Mouse (Mus musculus) ES-Bruce4 (cell line): Measurements from ENCODE around the gene Hexa. TPM values are rescaled to one million over a fixed set of nuclear protein-coding genes. Genes with fewer than 3 reads are reported as not detected.

Experiments
- H3K27ac ChIP-seq: 2 replicates; pipeline ENCODE4 v1.5.1; 2012; ENCODE audit warnings: low read length, inconsistent platforms; ENCODE audit not compliant: insufficient read depth
- H3K27me3 ChIP-seq: 2 replicates; pipeline ENCODE4 v1.6.1; 2012; ENCODE audit warnings: mild to moderate bottlenecking, low read length, inconsistent platforms; ENCODE audit not compliant: control insufficient read depth, poor library complexity, insufficient read depth, severe bottlenecking
- H3K36me3 ChIP-seq: 2 replicates; pipeline ENCODE4 v1.6.1; 2012; ENCODE audit warnings: inconsistent platforms, mild to moderate bottlenecking, low read length, moderate library complexity; ENCODE audit not compliant: control insufficient read depth, poor library complexity, insufficient read depth, severe bottlenecking
- H3K4me1 ChIP-seq: one replicate; pipeline ENCODE4 v1.8.1; 2011; ENCODE audit warnings: low read length; ENCODE audit not compliant: control insufficient read depth, insufficient read depth
- H3K4me3 ChIP-seq: 2 replicates; pipeline ENCODE4 v1.5.1; 2011; ENCODE audit warnings: low read depth, mild to moderate bottlenecking, low read length
- H3K9ac ChIP-seq: 2 replicates; pipeline ENCODE4 v1.6.1; 2012; ENCODE audit warnings: low read depth, mild to moderate bottlenecking, inconsistent platforms; ENCODE audit not compliant: poor library complexity, severe bottlenecking
- H3K9me3 ChIP-seq: replicated peaks from 2 replicates; pipeline ENCODE4 v1.6.1; 2012; ENCODE audit warnings: mild to moderate bottlenecking, low read length, inconsistent platforms; ENCODE audit not compliant: control insufficient read depth, poor library complexity, insufficient read depth, severe bottlenecking
- CTCF ChIP-seq: IDR thresholded peaks from one replicate; pipeline ENCODE4 v1.8.1; 2011; ENCODE audit warnings: low read depth, low read length
- EP300 ChIP-seq: IDR thresholded peaks from 2 replicates; pipeline ENCODE4 v1.6.1; 2011; ENCODE audit warnings: low read depth, low read length; ENCODE audit not compliant: insufficient read depth
- POLR2A ChIP-seq: IDR thresholded peaks from one replicate; pipeline ENCODE4 v1.8.1; 2011; ENCODE audit warnings: low read length; ENCODE audit not compliant: insufficient read depth
- polyA plus RNA-seq: library from polyadenylated mRNA; stranded (reverse); fragments of >200 nt; gene quantifications from 2 replicates; pipeline ENCODE4 v1.2.4, GENCODE M21; 2011; ENCODE audit warnings: low read depth; ENCODE audit not compliant: missing spikeins, insufficient read depth, insufficient read length

Hexa gene
- polyA plus RNA-seq, 1 experiment: 75.6 TPM

- TF ChIP-seq EP300 (no peak), CTCF (peak; percentile 72)
- H3K27ac ChIP-seq: no peak overlapping the region
- H3K9me3 ChIP-seq: no peaks in the 10 kb centered on the region
- no peak overlapping the region for H3K4me3 ChIP-seq
- H3K27me3 ChIP-seq: no peaks in the 10 kb centered on the region
- no peaks in the 10 kb centered on the region for H3K36me3 ChIP-seq
- no peak overlapping the region for H3K9ac ChIP-seq
- H3K4me1 ChIP-seq: no peaks in the 10 kb centered on the region
These were observed 45.5 kb downstream of the Hexa start for GRCm38 (mm10) chr9:59584871-59585308.

- TF ChIP-seq CTCF (no peak), POLR2A (no peak), EP300 (no peak)
- H3K9ac ChIP-seq: no peak overlapping the region
- H3K4me3 ChIP-seq: no peak overlapping the region
- H3K27me3 ChIP-seq: no peaks in the 10 kb centered on the region
- H3K27ac ChIP-seq: no peak overlapping the region
- H3K36me3 ChIP-seq: no peaks in the 10 kb centered on the region
- H3K9me3 ChIP-seq: no peaks in the 10 kb centered on the region
- no peaks in the 10 kb centered on the region for H3K4me1 ChIP-seq
These were observed 48.9 kb downstream of the Hexa start for GRCm38 (mm10) chr9:59588252-59588651.

- no peaks in the 10 kb centered on the region for H3K36me3 ChIP-seq
- H3K27me3 ChIP-seq: no peaks in the 10 kb centered on the region
- no peaks in the 10 kb centered on the region for H3K4me1 ChIP-seq
- H3K9me3 ChIP-seq: no peaks in the 10 kb centered on the region
- H3K9ac ChIP-seq: no peak overlapping the region
- no peak overlapping the region for H3K4me3 ChIP-seq
- TF ChIP-seq EP300: no peak
- TF ChIP-seq POLR2A: no peak
- TF ChIP-seq CTCF: no peak
- H3K27ac ChIP-seq: no peak overlapping the region
These were observed 49.7 kb downstream of the Hexa start for GRCm38 (mm10) chr9:59588710-59589671.

- no peaks in the 10 kb centered on the region for H3K9me3 ChIP-seq
- no peak for TF ChIP-seq EP300
- TF ChIP-seq CTCF: no peak
- TF ChIP-seq POLR2A: no peak
These were observed 50.5 kb downstream of the Hexa start for GRCm38 (mm10) chr9:59589703-59590439.

GRCm38 (mm10) chr9:59601661-59602060 lies 62.3 kb downstream of the Hexa start:
- H3K9ac ChIP-seq: no peak overlapping the region
- no peaks in the 10 kb centered on the region for H3K27me3 ChIP-seq
- H3K27ac ChIP-seq: no peak overlapping the region
- no peaks in the 10 kb centered on the region for H3K4me1 ChIP-seq
- H3K36me3 ChIP-seq: no peaks in the 10 kb centered on the region
- no peak for TF ChIP-seq CTCF
- no peak for TF ChIP-seq EP300
- H3K4me3 ChIP-seq: no peak overlapping the region
- H3K9me3 ChIP-seq: no peaks in the 10 kb centered on the region

More at GRCm38 (mm10) chr9:59589703-59590439, 50.5 kb downstream of the Hexa start:
- Histone ChIP-seq H3K9ac (no peak overlapping the region), H3K4me1 (no peaks in the 10 kb centered on the region), H3K4me3 (no peak overlapping the region), H3K36me3 (no peaks in the 10 kb centered on the region), H3K27ac (no peak overlapping the region), H3K27me3 (no peaks in the 10 kb centered on the region)
